Mouse (Mus musculus) hindbrain, postnatal 0 days (tissue): ENCODE measurements at regions not wholly inside any gene's neighbourhood (a gene's known extent, or its start where the extent isn't known, plus 50 kb on each side); places are given as distances from the start of the nearest gene placed in this dataset.

Experiments used
- ATAC-seq: fragments of 200-750 bp; cut with Nextera tagmentation; 2 replicates; pipeline ENCODE4 v1.8.0; 2017; ENCODE audit warnings: mild to moderate bottlenecking, moderate TSS enrichment, moderate library complexity
- DNase-seq: peaks from one replicate; pipeline ENCODE4 v3.0.0-alpha.2; 2015; ENCODE audit warnings: low spot score
- H3K27ac ChIP-seq: fragments of 300-500 bp; sonication (generic); 2 replicates; pipeline ENCODE4 v1.5.1; 2014; ENCODE audit warnings: mild to moderate bottlenecking
- H3K27me3 ChIP-seq: fragments of 300-500 bp; sonication (generic); 2 replicates; pipeline ENCODE4 v1.6.1; 2014; ENCODE audit warnings: low read length, mixed read lengths; ENCODE audit not compliant: insufficient read depth
- H3K36me3 ChIP-seq: fragments of 300-500 bp; sonication (generic); 2 replicates; pipeline ENCODE4 v1.6.1; 2014; ENCODE audit warnings: low read length, mixed read lengths; ENCODE audit not compliant: insufficient read depth
- H3K4me1 ChIP-seq: fragments of 300-500 bp; sonication (generic); 2 replicates; pipeline ENCODE4 v1.6.1; 2014; ENCODE audit warnings: antibody characterized with exemption, low read length, mixed read lengths; ENCODE audit not compliant: insufficient read depth
- H3K4me2 ChIP-seq: fragments of 300-500 bp; sonication (generic); 2 replicates; pipeline ENCODE4 v1.6.1; 2014; ENCODE audit warnings: low read depth, mild to moderate bottlenecking, low read length, moderate library complexity, mixed read lengths
- H3K4me3 ChIP-seq: fragments of 300-500 bp; sonication (generic); 2 replicates; pipeline ENCODE4 v1.5.1; 2014; ENCODE audit warnings: low read length
- H3K9ac ChIP-seq: fragments of 300-500 bp; sonication (generic); replicated peaks from 2 replicates; pipeline ENCODE4 v1.6.1; 2014; ENCODE audit warnings: mild to moderate bottlenecking, low read length, moderate library complexity, mixed read lengths
- H3K9me3 ChIP-seq: fragments of 300-500 bp; sonication (generic); 2 replicates; pipeline ENCODE4 v1.6.1; 2016; ENCODE audit warnings: low read length, mixed read lengths
- CTCF ChIP-seq: IDR thresholded peaks from 2 replicates; pipeline ENCODE4 v1.5.1; 2016; ENCODE audit warnings: antibody characterized with exemption, control low read depth, low read depth
- WGBS: fragments of 180-500 bp; shearing (Covaris S2); extraction: QIAGEN DNeasy Blood & Tissue Kit; methylation state at CpG from one replicate; pipeline ENCODE4 v1.1.7; 2014; 5-methylcytosine and 5-hydroxymethylcytosine counted together

DNA sequence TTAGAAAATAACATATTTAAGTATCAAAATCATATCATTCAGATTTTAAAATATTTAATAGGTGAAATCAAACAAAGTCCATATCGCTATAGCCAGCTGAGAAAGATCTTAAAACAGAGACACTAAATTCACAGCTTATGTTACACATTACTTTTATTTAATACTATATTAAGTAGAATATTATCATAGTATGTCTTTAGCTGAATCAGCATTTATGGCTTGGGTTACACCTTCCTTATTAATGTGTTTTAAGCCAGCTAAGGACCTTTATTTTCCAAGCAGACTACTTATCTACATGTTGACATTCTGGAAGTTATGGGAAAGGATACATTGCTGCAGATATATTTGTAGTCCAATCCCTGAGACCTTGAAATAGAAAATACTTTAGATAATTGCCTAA is 684.9 kb upstream of the Adgrl4 start:
- no peaks in the 10 kb centered on the region for H3K4me1 ChIP-seq

DNA sequence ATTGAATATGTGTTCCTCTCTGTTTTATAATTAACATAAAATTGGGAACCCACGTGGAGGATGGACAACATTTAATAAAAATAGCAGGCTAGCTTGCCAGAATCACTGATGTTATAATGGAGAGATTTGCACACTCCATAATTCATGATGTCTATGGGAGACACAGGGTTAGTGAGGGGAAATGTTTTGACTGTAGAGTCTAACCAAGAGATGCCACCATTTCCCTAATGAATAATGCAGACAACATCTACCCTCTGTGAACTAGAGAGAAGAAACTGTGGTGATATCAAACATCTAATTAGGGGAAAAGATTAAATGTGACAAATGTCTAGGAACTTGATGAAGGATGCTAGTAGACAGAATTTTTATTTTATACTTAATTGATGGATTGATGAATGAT is 677.8 kb upstream of the Adgrl4 start:
- H3K27ac ChIP-seq = no peak overlapping the region
- no peak overlapping the region for H3K4me2 ChIP-seq
- no peak for DNase-seq
- H3K36me3 ChIP-seq = no peaks in the 10 kb centered on the region
- 39% methylated on average over 1 of the region's 1 CpGs for WGBS
- no peak for ATAC-seq
- H3K9ac ChIP-seq = no peak overlapping the region
- no peaks in the 10 kb centered on the region for H3K4me1 ChIP-seq
- H3K4me3 ChIP-seq = no peak overlapping the region
- TF ChIP-seq CTCF = no peak
- H3K9me3 ChIP-seq = no peaks in the 10 kb centered on the region
- no peaks in the 10 kb centered on the region for H3K27me3 ChIP-seq

More for the DNA sequence above, 684.9 kb upstream of the Adgrl4 start:
- no peak for DNase-seq
- no peak overlapping the region for H3K9ac ChIP-seq
- ATAC-seq = no peak
- 95% methylated on average over 1 of the region's 1 CpGs for WGBS
- H3K4me3 ChIP-seq = no peak overlapping the region
- H3K36me3 ChIP-seq = no peaks in the 10 kb centered on the region
- no peak overlapping the region for H3K27ac ChIP-seq
- TF ChIP-seq CTCF = no peak
- H3K9me3 ChIP-seq = no peaks in the 10 kb centered on the region
- no peaks in the 10 kb centered on the region for H3K27me3 ChIP-seq
- H3K4me2 ChIP-seq = no peak overlapping the region

- no peak for TF ChIP-seq CTCF
- 62% methylated on average over 3 of the region's 3 CpGs for WGBS
- DNase-seq = no peak
- Histone ChIP-seq H3K4me2 (no peak overlapping the region), H3K36me3 (no peaks in the 10 kb centered on the region), H3K27ac (no peak overlapping the region), H3K9me3 (no peaks in the 10 kb centered on the region), H3K27me3 (no peaks in the 10 kb centered on the region), H3K4me1 (no peaks in the 10 kb centered on the region), H3K9ac (no peak overlapping the region), H3K4me3 (no peak overlapping the region)
- no peak for ATAC-seq
These were observed 653.1 kb upstream of the Adgrl4 start for GRCm38 (mm10) chr3:150784576-150784975.

- Histone ChIP-seq H3K4me2 (no peak overlapping the region), H3K36me3 (no peaks in the 10 kb centered on the region), H3K9ac (no peak overlapping the region), H3K4me1 (no peaks in the 10 kb centered on the region), H3K27ac (no peak overlapping the region), H3K27me3 (no peaks in the 10 kb centered on the region), H3K9me3 (no peaks in the 10 kb centered on the region), H3K4me3 (no peak overlapping the region)
- no peak for TF ChIP-seq CTCF
- no peak for DNase-seq
- no peak for ATAC-seq
These were observed 619.9 kb upstream of the Adgrl4 start for GRCm38 (mm10) chr3:150817807-150818206.

GRCm38 (mm10) chr3:150819369-150819768 is 618.3 kb upstream of the Adgrl4 start:
- H3K4me1 ChIP-seq = no peaks in the 10 kb centered on the region
- ATAC-seq (no peak), DNase-seq (no peak)
- TF ChIP-seq CTCF = no peak
- H3K4me3 ChIP-seq = no peak overlapping the region
- no peak overlapping the region for H3K27ac ChIP-seq
- H3K9ac ChIP-seq = no peak overlapping the region
- no peaks in the 10 kb centered on the region for H3K9me3 ChIP-seq
- H3K4me2 ChIP-seq = no peak overlapping the region
- WGBS = 55% methylated on average over 4 of the region's 4 CpGs
- H3K27me3 ChIP-seq = no peaks in the 10 kb centered on the region
- no peaks in the 10 kb centered on the region for H3K36me3 ChIP-seq

DNA sequence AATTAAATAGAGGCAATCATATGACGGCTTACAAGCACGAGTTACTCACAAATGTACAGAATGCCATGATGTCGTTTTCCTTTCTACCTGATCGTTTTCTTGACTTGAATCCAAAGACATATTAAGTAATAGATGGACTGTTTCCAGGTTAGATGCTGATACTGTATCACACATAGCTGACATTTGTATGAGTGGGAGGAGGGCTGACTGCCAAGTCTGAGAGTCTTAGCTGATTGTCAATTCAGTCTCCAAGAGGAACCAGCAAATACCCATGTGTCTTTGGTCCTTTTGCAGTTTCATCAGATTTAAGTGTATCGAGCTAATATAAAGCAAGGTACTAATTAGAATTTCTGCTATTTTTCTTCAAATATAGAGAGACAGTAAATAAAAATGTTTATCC is 617.6 kb upstream of the Adgrl4 start:
- no peaks in the 10 kb centered on the region for H3K4me1 ChIP-seq
- no peak overlapping the region for H3K27ac ChIP-seq
- H3K4me3 ChIP-seq = no peak overlapping the region
- no peaks in the 10 kb centered on the region for H3K36me3 ChIP-seq
- H3K27me3 ChIP-seq = no peaks in the 10 kb centered on the region
- H3K4me2 ChIP-seq = no peak overlapping the region
- H3K9me3 ChIP-seq = no peaks in the 10 kb centered on the region
- no peak for ATAC-seq
- DNase-seq = peak; percentile 17
- WGBS = 68% methylated on average over 5 of the region's 5 CpGs
- no peak overlapping the region for H3K9ac ChIP-seq
- TF ChIP-seq CTCF = no peak

DNA sequence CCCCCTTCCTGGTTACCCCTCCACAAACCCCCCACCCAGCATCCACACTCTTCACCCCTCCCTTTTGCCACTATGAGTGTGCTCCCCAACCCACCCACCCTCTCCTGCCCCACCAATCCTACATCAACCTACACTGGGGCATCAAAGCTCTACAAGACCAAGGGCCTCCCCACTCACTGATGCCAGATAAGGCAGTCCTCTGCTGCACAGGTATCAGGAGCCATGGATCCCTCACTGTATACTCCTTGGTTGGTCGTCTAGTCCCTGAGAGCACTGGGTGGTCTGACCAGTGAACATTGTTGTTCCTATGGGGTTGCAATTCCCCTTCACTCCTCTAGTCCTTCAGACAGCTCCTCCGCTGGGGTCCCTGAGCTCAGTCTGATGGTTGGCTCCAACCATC is 591.7 kb upstream of the Adgrl4 start:
- H3K4me1 ChIP-seq = no peaks in the 10 kb centered on the region
- no peak for DNase-seq
- no peaks in the 10 kb centered on the region for H3K9me3 ChIP-seq
- no peak for ATAC-seq
- no peaks in the 10 kb centered on the region for H3K36me3 ChIP-seq
- no peak overlapping the region for H3K9ac ChIP-seq
- WGBS = 94% methylated on average over 2 of the region's 2 CpGs
- no peak overlapping the region for H3K27ac ChIP-seq
- H3K4me3 ChIP-seq = no peak overlapping the region
- no peak for TF ChIP-seq CTCF
- H3K27me3 ChIP-seq = no peaks in the 10 kb centered on the region
- no peak overlapping the region for H3K4me2 ChIP-seq
